Mouse (Mus musculus) spleen, embryonic (tissue): ENCODE measurements around the gene Fxr2.
"Not testable (repeated sequence)": the region's sequence is repeated elsewhere in the genome, so short reads cannot be mapped to it uniquely, and the experiment has no call there.

ENCODE experiments used
- CTCF ChIA-PET: fragments of 350-600 bp; sonication (Branson Sonifier 250); formaldehyde crosslinking; loops from one replicate; lab custom pipeline; 2022; lab: Charles Lee

The Fxr2 gene

GRCm38 (mm10) chr11:69609416-69609815 is 23.4 kb upstream of the Fxr2 start:
- CTCF ChIA-PET, result no interaction called here

DNA sequence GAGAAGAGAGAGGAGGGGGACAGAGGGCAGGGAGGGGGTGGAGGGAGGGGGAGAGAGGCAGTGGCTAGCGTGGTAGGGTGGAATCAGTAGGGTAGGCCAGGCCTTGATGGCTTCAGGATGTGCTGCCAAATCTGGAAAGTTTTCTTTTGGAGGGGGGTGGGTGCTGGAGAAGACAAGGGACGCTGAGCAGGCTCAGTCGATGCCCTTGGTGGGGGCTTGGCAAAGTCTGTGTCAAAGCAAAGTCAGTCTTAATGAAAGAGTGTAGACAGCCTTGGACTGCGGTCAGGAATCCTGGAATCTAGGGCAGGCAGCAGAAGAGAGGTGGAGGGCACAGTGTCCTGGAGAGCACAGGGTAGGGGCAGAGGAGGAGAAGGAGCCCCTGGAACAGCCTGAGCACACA is 21.9 kb upstream of the Fxr2 start:
- CTCF ChIA-PET, result no interaction called here

DNA sequence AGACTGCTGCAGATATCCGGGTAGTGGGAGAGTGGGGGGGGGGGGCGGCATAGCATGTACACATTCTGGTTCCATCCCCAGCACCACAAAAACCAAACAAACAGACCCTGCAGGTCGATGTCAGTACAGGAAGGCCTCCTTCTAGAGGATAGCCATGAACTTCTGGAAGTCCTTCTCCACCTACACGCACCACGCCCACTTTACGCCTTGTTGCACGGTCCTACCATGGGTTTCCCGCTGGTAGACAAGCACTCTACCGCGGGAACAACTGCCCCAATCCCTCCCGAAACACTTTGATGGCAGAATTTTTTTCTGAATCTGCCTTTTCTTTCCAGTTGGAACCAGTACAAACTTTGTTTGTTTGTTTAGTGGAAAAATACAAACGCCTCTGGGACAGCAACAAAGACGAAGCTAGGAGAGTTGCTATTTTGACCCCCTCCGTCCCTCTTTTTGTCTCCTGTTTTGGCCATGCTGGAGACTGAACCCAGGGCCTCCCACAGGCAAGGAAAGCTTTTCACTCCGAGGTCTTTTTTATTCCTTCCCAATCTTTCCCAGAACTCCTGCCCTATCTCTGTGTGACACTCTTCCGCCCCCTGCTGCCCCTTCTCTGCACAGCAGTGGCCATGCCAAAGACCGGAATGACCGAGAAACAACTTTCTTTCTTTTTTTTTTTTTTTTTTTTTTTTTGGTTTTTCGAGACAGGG is 19.1 kb upstream of the Fxr2 start:
- CTCF ChIA-PET, result interaction anchor here (0.5 to 1.4 kb wide), 5 partner anchors 17 to 199 kb away, joined by 4 to 20 read pairs (median 7); no protein-coding TSS in a partner anchor

DNA sequence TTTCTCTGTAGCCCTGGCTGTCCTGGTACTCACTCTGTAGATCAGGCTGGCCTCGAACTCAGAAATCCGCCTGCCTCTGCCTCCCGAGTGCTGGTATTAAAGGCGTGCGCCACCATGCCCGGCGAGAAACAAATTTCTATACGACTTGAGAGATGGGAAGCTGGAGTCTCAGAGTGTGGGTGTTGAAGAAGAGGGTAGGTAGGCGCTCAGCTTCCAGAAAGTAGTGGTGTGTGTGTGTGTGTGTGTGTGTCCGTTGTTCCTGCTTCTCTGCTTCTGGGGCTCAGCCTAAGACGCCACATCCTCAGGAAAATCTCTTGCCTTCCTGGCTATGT is 18.6 kb upstream of the Fxr2 start:
- CTCF ChIA-PET, result interaction anchor here (0.7 to 1.4 kb wide), 4 partner anchors 17 to 200 kb away, joined by 5 to 20 read pairs (median 8); no protein-coding TSS in a partner anchor

DNA sequence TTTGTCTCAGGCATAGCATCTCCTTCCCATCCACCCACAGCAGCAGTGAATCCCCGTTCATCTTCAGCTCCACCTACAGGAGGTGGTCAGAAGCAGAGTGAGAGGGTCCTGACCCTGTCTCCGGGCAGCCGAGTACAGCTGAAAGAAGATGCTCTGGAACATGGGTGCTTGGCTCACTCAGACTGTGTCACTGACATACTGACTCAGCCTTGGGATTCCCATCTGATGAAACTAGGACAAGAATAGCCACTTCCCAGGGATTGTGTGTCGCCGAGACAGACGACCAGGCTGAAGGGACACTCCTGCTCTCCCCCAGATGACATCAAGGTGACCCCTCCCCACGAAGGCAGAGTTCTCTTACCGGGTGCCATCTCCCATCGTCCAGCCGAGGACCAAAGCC is 16.0 kb upstream of the Fxr2 start:
- CTCF ChIA-PET, result no interaction called here

DNA sequence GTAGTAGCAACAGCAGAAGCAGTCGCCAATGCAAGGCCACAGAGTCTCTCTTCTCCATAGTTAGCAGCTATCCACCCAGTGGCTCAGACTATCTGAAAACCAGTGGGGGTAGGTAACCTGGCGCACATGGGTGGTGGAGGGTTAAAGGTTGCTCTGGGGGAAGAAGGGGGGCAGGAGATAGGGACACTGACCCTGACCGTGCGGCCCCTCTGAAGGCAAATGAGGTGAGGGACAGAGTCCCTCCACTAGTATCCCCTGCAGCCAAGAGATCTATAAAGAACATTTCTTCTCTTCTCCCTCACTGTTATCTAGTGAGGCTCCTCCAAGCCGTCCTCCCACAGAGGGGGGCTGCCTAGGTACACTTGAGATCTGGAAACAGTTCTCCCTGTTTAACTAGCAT is 15.0 kb upstream of the Fxr2 start, which contains the start of gene Shbg:
Gene Shbg, minus strand, starts transcription at position 101 of the 400 bp plus-strand sequence.
- CTCF ChIA-PET, result no interaction called here

GRCm38 (mm10) chr11:69620394-69621081 is 12.3 kb upstream of the Fxr2 start:
- CTCF ChIA-PET, result interaction anchor here (0.6 to 0.7 kb wide), 3 partner anchors 89 to 769 kb away, joined by 4 to 6 read pairs (median 4); no protein-coding TSS in a partner anchor

- CTCF ChIA-PET, result no interaction called here
Measured at GRCm38 (mm10) chr11:69621571-69622268, 11.1 kb upstream of the Fxr2 start, which contains the start of gene Sat2. Gene Sat2, plus strand, starts transcription at chr11:69622024.

- CTCF ChIA-PET, result no interaction called here
Measured at GRCm38 (mm10) chr11:69622406-69622805, 10.4 kb upstream of the Fxr2 start.

- CTCF ChIA-PET, result no interaction called here
Measured at GRCm38 (mm10) chr11:69623006-69623405, 9.8 kb upstream of the Fxr2 start.

DNA sequence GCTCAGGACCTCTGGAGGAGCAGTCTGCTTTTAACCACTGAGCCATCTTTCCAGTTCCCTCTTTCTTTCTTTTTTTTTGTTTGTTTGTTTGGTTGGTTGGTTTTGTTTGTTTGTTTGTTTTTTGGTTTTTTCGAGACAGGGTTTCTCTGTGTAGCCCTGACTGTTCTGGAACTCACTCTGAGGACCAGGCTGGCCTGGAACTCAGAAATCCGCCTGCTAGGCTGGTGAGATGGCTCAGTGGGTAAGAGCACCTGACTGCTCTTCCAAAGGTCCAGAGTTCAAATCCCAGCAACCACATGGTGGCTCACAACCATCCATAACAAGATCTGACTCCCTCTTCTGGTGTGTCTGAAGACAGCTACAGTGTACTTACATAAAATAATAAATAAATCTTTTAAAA is 8.5 kb upstream of the Fxr2 start:
- CTCF ChIA-PET, result not testable (repeated sequence)

- CTCF ChIA-PET, result interaction anchor here (1.1 kb wide), 1 partner anchor 35 kb away, joined by 4 read pairs; no protein-coding TSS in a partner anchor
Measured at GRCm38 (mm10) chr11:69628286-69628685, 4.5 kb upstream of the Fxr2 start.

DNA sequence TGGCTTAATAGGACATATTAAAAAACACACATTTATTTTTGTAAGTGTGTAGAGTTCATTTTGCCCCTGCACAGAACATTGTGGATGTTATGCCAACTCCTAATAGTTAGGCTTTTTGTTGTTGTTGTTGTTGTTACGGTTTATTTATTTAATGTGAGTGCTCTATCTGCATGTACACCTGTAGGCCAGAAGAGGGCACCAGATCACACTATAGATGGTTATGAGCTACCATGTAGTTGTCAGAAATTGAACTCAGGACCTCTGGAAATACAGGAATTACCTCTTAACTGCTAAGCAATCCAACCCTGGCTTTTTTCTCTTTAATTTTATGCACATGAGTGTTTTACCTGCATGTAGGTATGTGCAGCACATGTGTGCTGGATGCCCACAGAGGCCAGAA is 3.0 kb upstream of the Fxr2 start:
- CTCF ChIA-PET, result no interaction called here

- CTCF ChIA-PET, result interaction anchor here (0.6 to 0.8 kb wide), 2 partner anchors 25 to 385 kb away, joined by 3 read pairs; no protein-coding TSS in a partner anchor
Measured at GRCm38 (mm10) chr11:69633128-69633866, 507 bp downstream of the Fxr2 start.

GRCm38 (mm10) chr11:69635471-69635870 is 2.7 kb downstream of the Fxr2 start:
- CTCF ChIA-PET, result no interaction called here

DNA sequence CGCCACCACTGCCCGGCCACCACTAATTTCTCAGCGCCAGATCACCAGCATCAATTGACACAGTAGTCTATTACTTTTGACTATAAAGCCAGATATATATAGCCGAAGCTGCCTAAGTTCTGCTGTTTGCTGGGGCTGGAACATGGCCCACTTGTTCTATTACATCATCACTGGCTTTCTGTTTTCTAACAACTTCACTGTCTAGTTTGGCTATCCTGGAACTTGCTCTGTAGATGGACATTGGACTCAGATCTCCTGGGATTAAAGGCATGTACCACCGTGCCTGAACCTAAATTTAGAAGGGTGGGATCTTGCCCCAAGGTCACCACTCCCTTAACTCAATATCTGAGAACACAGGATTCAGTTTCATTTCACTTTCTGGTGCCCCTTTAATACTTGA is 13.1 kb downstream of the Fxr2 start:
- CTCF ChIA-PET, result no interaction called here

DNA sequence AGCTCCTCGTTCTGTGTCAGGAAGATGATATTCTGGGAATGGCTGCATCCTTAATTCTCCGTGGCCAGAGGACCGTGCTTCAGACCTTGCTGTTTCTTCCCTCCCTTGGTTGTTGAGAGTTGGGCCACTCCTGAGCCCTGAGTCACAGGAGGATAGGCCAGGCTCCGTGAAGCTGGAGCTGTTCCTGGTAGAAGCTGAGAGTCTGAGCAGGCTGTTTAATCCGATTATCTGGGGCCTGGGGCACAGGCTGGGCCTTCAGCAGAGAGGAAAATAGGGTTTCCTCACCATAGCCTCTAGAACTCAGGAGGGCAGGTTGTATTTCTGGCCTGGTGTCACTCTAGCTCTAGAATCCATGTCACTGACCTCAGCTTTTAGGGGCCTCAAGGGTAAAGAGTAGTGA is 20.6 kb downstream of the Fxr2 start:
- CTCF ChIA-PET, result interaction anchor here (0.6 kb wide), 1 partner anchor 157 kb away, joined by 8 read pairs; no protein-coding TSS in a partner anchor

DNA sequence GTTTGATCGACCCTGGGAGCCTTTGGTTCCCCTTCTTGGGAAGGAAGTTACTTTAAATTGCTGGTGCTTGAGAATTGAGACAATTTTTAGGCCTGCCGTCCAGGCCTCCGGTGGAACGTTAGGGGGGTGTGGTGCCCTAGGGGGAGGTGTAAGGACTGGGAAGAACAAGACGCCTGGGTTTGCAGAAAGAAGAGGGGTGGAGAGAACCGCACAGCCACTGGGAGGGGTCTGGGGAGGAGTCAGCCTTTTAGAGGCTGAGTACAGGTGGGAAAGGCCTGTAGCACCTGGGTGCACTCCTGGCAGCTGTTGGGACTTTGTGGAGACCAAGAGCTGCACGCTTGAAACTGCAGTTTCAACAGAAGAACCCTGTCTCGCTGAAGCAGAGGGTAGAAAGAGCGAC is 22.0 kb downstream of the Fxr2 start:
- CTCF ChIA-PET, result interaction anchor here (0.6 kb wide), 1 partner anchor 193 kb away, joined by 6 read pairs; no protein-coding TSS in a partner anchor

DNA sequence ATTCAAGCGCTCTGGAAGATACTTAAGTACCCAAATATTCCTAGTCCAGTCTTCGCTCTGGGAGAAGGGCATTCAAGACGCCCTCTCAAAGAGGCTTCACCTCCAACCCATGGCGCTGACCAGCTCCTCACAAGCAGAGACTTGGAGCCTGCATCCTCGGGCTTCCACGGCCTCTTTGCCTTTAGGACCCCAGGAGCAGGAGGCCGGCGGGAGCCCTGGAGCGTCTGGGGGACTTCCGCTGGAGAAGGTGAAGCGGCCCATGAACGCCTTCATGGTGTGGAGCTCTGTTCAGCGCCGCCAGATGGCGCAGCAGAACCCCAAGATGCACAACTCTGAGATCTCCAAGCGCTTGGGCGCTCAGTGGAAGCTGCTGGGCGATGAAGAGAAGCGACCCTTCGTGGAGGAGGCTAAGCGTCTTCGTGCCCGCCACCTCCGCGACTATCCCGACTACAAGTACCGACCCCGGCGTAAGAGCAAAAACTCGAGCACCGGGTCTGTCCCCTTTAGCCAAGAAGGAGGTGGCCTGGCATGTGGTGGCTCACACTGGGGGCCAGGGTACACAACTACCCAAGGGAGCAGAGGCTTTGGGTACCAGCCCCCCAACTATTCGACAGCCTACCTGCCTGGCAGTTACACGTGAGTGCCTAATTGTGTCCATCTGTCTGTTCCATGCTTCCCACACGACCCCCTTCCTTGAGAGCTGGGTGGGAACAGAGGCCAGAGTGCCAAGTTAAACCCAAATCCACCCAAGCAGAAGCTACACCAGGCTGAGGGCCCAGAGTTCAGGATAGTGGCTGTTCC is 22.7 kb downstream of the Fxr2 start, which contains the start of gene Sox15:
Gene Sox15, plus strand, starts transcription at position 51 of the 801 bp plus-strand sequence.
- CTCF ChIA-PET, result interaction anchor here (0.6 kb wide), 1 partner anchor 194 kb away, joined by 6 read pairs; no protein-coding TSS in a partner anchor

DNA sequence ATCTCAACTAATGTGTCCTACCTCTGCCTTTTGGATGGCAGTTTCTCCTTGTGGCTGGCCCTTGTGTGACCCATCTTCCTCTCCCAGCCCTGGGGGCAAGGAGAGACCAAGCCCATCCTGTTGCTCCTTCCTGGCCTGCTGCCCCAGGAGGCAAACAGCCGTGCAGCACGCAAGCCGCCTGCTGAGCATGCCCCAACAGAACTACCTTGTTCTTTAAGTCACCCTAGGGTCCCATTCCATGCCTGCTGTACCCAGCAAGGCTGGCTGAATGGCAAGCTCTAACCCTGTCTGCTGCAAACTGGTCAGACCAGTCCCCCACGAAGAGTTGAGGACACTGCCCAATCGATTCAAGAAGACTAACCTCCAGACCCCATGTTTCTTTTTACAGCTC is 23.3 kb downstream of the Fxr2 start:
- CTCF ChIA-PET, result interaction anchor here (0.6 kb wide), 1 partner anchor 25 kb away, joined by 5 read pairs; no protein-coding TSS in a partner anchor
